Mouse (Mus musculus) liver, embryonic 13.5 days (tissue): Measurements from ENCODE around the gene Gne. TPM values are rescaled to one million over a fixed set of nuclear protein-coding genes. Genes with fewer than 3 reads are reported as not detected.
"Not testable (repeated sequence)": the region's sequence is repeated elsewhere in the genome, so short reads cannot be mapped to it uniquely, and the experiment has no call there.

Experiments
- ATAC-seq: fragments of 200-750 bp; cut with Nextera tagmentation; 2 replicates; pipeline ENCODE4 v1.8.0; 2017; ENCODE audit warnings: low read depth, mild to moderate bottlenecking, moderate number of reproducible peaks, moderate library complexity
- DNase-seq: peaks from one replicate; pipeline ENCODE4 v3.0.0; 2022
- H3K27ac ChIP-seq: fragments of 300-500 bp; sonication (generic); 2 replicates; pipeline ENCODE4 v1.5.1; 2015; ENCODE audit warnings: moderate library complexity, mild to moderate bottlenecking, inconsistent platforms
- H3K27me3 ChIP-seq: fragments of 300-500 bp; sonication (generic); 2 replicates; pipeline ENCODE4 v1.6.1; 2015; ENCODE audit warnings: mild to moderate bottlenecking, inconsistent platforms
- H3K36me3 ChIP-seq: fragments of 300-500 bp; sonication (generic); 2 replicates; pipeline ENCODE4 v1.6.1; 2015; ENCODE audit warnings: mild to moderate bottlenecking, inconsistent platforms
- H3K4me1 ChIP-seq: fragments of 300-500 bp; sonication (generic); replicated peaks from 2 replicates; pipeline ENCODE4 v1.6.1; 2015; ENCODE audit warnings: inconsistent platforms
- H3K4me2 ChIP-seq: fragments of 300-500 bp; sonication (generic); 2 replicates; pipeline ENCODE4 v1.6.1; 2015; ENCODE audit warnings: inconsistent platforms, mild to moderate bottlenecking, moderate library complexity
- H3K4me3 ChIP-seq: fragments of 300-500 bp; sonication (generic); replicated peaks from 2 replicates; pipeline ENCODE4 v1.5.1; 2015; ENCODE audit warnings: mild to moderate bottlenecking, inconsistent platforms
- H3K9ac ChIP-seq: fragments of 300-500 bp; sonication (generic); 2 replicates; pipeline ENCODE4 v1.6.1; 2015; ENCODE audit warnings: mild to moderate bottlenecking, inconsistent platforms
- H3K9me3 ChIP-seq: fragments of 300-500 bp; sonication (generic); replicated peaks from 2 replicates; pipeline ENCODE4 v1.6.1; 2016; ENCODE audit warnings: inconsistent platforms
- WGBS: fragments of 180-500 bp; shearing (Covaris S2); methylation state at CpG from one replicate; pipeline ENCODE4 v1.1.7; 2015; ENCODE audit not compliant: insufficient replicate concordance; 5-methylcytosine and 5-hydroxymethylcytosine counted together
- polyA plus RNA-seq: library from polyadenylated mRNA; unstranded; fragments of >200 nt; fragmentation: Nextera tagmentation; extraction: Ambion mirVana; gene quantifications from 2 replicates; pipeline ENCODE4 v1.2.1, GENCODE M21; 2015

Gne gene
- polyA plus RNA-seq, 1 experiment from 2014 or later = 26.2 TPM

DNA sequence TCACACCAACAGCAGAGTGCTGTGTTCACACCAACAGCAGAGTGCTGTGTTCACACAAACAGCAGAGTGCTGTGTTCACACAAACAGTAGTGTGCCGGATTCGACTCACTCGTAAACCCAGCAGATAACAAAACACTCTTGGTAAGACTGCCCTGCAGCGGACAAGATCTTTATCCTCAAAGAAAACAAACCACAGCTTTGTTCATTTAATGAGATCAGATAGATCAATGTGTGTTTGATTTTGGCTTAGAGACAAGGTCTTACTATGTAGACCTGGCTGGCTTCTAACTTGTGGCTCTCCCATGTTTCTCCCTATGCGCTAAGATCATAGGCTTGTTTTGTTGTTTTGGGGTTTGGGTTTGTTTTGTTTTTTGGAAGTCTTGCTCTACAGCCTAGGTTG lies 37.9 kb downstream of the Gne start:
- Histone ChIP-seq H3K4me2 (no peak overlapping the region), H3K9me3 (no peaks in the 10 kb centered on the region), H3K4me3 (no peak overlapping the region), H3K4me1 (no peaks in the 10 kb centered on the region), H3K27ac (no peak overlapping the region), H3K36me3 (peaks cover 83% of the 10 kb centered on the region), H3K9ac (no peak overlapping the region), H3K27me3 (no peaks in the 10 kb centered on the region)
- 72% methylated on average over 5 of the region's 5 CpGs for WGBS
- ATAC-seq (no peak), DNase-seq (no peak)

DNA sequence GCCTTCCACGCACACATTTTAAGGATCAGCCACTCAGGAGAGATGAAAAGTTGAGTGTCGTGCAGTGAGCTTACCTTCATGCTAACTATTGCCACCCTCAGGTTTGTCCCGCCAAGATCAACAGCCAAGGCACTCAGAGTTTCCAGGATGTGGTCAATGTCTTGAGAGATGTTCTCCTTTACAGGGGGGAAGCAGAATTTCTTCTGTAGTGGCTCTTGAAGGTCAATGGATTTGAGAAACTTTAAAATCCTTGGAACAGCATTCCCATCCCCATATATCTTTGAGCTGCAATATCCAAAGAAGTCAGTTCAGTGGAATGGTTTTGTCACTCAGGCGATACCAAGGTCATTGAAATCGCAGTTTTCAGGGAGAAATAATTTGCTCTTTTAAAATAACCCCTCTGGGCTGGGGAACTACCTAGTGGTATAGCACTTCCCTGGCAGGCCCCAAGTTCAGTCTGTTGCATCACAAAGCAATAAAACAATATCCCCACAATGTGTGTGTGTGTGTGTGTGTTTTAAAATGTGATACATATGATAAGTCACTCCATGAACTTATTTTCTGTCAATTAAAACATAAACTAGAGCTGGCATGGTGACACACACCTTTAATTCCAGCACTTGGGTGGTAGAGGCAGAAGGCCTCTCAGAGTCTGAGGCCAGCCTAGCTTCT lies 39.2 kb downstream of the Gne start:
- WGBS = 80% methylated on average over 5 of the region's 5 CpGs
- Histone ChIP-seq H3K9ac (no peak overlapping the region), H3K36me3 (peaks cover 84% of the 10 kb centered on the region), H3K27ac (no peak overlapping the region), H3K4me3 (no peak overlapping the region), H3K4me2 (no peak overlapping the region), H3K9me3 (no peaks in the 10 kb centered on the region), H3K27me3 (no peaks in the 10 kb centered on the region), H3K4me1 (no peaks in the 10 kb centered on the region)
- no peak for DNase-seq
- no peak for ATAC-seq

- not testable (repeated sequence) for H3K4me3 ChIP-seq, H3K27ac ChIP-seq, H3K9ac ChIP-seq, H3K9me3 ChIP-seq, ATAC-seq, DNase-seq, H3K27me3 ChIP-seq, H3K4me2 ChIP-seq, H3K4me1 ChIP-seq
- WGBS = 80% methylated on average over 4 of the region's 4 CpGs
- peaks cover 84% of the 10 kb centered on the region for H3K36me3 ChIP-seq
Observed at GRCm38 (mm10) chr4:44043182-44043581, 40.8 kb downstream of the Gne start.

DNA sequence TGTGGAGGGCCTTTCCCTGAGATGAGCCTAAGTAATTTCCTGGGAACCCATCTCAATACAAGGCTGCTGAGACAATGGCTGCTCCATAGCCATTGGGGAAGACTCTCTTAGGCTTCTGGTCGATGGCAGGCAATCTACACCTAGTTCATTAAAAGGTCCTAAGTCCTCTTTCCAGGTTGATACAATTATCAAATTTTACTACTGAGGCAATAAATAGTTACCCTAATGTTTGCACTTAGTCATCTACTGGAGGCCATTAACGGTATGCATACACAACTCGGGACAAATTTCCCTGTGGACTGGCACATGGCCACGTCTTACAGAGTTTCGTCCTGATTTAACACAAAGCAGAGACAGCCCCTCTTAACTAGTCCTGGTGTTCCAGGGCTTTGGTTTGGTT lies 41.5 kb downstream of the Gne start:
- Histone ChIP-seq H3K9ac (no peak overlapping the region), H3K27me3 (no peaks in the 10 kb centered on the region), H3K4me3 (no peak overlapping the region), H3K4me1 (no peaks in the 10 kb centered on the region), H3K9me3 (no peaks in the 10 kb centered on the region), H3K4me2 (no peak overlapping the region), H3K27ac (no peak overlapping the region), H3K36me3 (peaks cover 84% of the 10 kb centered on the region)
- ATAC-seq (no peak), DNase-seq (no peak)
- 85% methylated on average over 5 of the region's 5 CpGs for WGBS

DNA sequence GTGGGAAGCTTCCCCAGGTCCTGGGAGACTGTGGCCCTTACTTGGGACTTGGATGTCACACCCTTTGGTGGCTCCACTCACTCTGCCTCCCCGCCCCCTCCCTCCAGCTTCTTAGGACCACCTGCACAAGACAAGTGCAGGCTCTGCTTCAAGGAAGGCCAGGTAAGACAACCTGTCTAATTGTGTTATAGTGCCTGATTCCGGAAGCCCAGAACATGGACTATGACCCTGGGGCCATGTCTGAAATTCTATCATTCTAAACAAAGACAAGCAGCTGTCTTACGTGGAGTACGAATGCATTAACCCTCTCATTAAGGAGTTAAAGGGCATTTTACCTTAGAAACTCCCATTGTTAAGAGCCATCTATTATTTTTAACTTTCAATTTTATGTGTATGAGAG lies 43.2 kb downstream of the Gne start:
- ATAC-seq (no peak), DNase-seq (no peak)
- no peaks in the 10 kb centered on the region for H3K9me3 ChIP-seq
- no peaks in the 10 kb centered on the region for H3K4me1 ChIP-seq
- no peak overlapping the region for H3K27ac ChIP-seq
- no peak overlapping the region for H3K9ac ChIP-seq
- no peak overlapping the region for H3K4me3 ChIP-seq
- no peak overlapping the region for H3K4me2 ChIP-seq
- no peaks in the 10 kb centered on the region for H3K27me3 ChIP-seq
- WGBS = 78% methylated on average over 4 of the region's 4 CpGs
- H3K36me3 ChIP-seq = peaks cover 84% of the 10 kb centered on the region

- ATAC-seq = no peak
Observed at GRCm38 (mm10) chr4:44036455-44036854, 47.5 kb downstream of the Gne start.

GRCm38 (mm10) chr4:44031521-44031920 lies 52.5 kb downstream of the Gne start:
- Histone ChIP-seq H3K9ac (no peak overlapping the region), H3K36me3 (peaks cover 86% of the 10 kb centered on the region), H3K27ac (no peak overlapping the region), H3K4me1 (peaks cover 15% of the 10 kb centered on the region), H3K4me3 (no peak overlapping the region), H3K4me2 (no peak overlapping the region), H3K27me3 (no peaks in the 10 kb centered on the region), H3K9me3 (no peaks in the 10 kb centered on the region)
- DNase-seq (no peak), ATAC-seq (no peak)
- 82% methylated on average over 5 of the region's 5 CpGs for WGBS

More at GRCm38 (mm10) chr4:44036455-44036854, 47.5 kb downstream of the Gne start:
- 70% methylated on average over 5 of the region's 5 CpGs for WGBS
- Histone ChIP-seq H3K9ac (no peak overlapping the region), H3K27ac (no peak overlapping the region), H3K4me2 (no peak overlapping the region), H3K36me3 (peaks cover 85% of the 10 kb centered on the region), H3K4me3 (no peak overlapping the region), H3K4me1 (no peaks in the 10 kb centered on the region), H3K9me3 (no peaks in the 10 kb centered on the region), H3K27me3 (no peaks in the 10 kb centered on the region)
- no peak for DNase-seq

GRCm38 (mm10) chr4:44029661-44030066 lies 54.3 kb downstream of the Gne start:
- ATAC-seq (no peak), DNase-seq (no peak)
- Histone ChIP-seq H3K27me3 (no peaks in the 10 kb centered on the region), H3K4me2 (no peak overlapping the region), H3K36me3 (peaks cover 97% of the 10 kb centered on the region), H3K9ac (no peak overlapping the region), H3K4me3 (no peak overlapping the region), H3K27ac (no peak overlapping the region), H3K9me3 (no peaks in the 10 kb centered on the region), H3K4me1 (peaks cover 15% of the 10 kb centered on the region)
- 83% methylated on average over 15 of the region's 15 CpGs for WGBS

GRCm38 (mm10) chr4:44028303-44029135 lies 55.5 kb downstream of the Gne start:
- Histone ChIP-seq H3K27me3 (no peaks in the 10 kb centered on the region), H3K9me3 (no peaks in the 10 kb centered on the region), H3K36me3 (peaks cover 100% of the 10 kb centered on the region), H3K9ac (no peak overlapping the region), H3K4me1 (peaks cover 15% of the 10 kb centered on the region), H3K4me2 (no peak overlapping the region), H3K27ac (no peak overlapping the region; the same call in 1 of the 2 replicates), H3K4me3 (no peak overlapping the region)
- ATAC-seq = no peak
- DNase-seq = no peak
- 84% methylated on average over 16 of the region's 16 CpGs for WGBS

GRCm38 (mm10) chr4:44025570-44025969 lies 58.4 kb downstream of the Gne start:
- no peak overlapping the region for H3K27ac ChIP-seq
- no peaks in the 10 kb centered on the region for H3K9me3 ChIP-seq
- peaks cover 100% of the 10 kb centered on the region for H3K36me3 ChIP-seq
- peaks cover 19% of the 10 kb centered on the region for H3K4me1 ChIP-seq
- H3K4me2 ChIP-seq = no peak overlapping the region
- 88% methylated on average over 6 of the region's 6 CpGs for WGBS
- no peaks in the 10 kb centered on the region for H3K27me3 ChIP-seq
- no peak overlapping the region for H3K9ac ChIP-seq
- DNase-seq (no peak), ATAC-seq (no peak)
- no peak overlapping the region for H3K4me3 ChIP-seq

DNA sequence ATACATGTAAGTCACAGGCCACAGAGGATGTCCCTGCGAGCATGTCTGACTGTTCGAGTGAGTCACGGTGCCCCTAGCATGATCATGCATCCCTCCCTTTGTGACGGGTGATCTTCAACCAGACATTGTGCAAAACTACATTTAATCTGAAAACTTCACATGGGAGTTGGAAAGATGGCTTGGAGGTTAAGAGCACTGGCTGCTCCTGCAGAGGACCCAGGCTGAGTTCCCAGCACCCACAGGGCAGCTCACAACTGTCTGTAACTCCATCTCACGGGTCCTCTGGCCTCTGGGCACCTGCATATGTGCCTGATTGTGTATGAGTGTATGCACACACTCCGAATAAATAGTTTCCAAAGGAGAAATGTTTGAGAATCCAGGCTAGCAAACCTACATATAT lies 59.7 kb downstream of the Gne start:
- no peak for DNase-seq
- H3K4me3 ChIP-seq = no peak overlapping the region
- WGBS = 91% methylated on average over 6 of the region's 6 CpGs

More for the DNA sequence above, 59.7 kb downstream of the Gne start:
- Histone ChIP-seq H3K4me1 (peaks cover 6% of the 10 kb centered on the region; the same call in 1 of the 2 replicates), H3K9me3 (no peaks in the 10 kb centered on the region), H3K27me3 (no peaks in the 10 kb centered on the region), H3K27ac (no peak overlapping the region), H3K36me3 (peaks cover 100% of the 10 kb centered on the region), H3K4me2 (no peak overlapping the region), H3K9ac (no peak overlapping the region)
- ATAC-seq = no peak
